Mouse (Mus musculus) liver, embryonic 13.5 days (tissue): ENCODE measurements around the gene Ccpg1os. TPM values are rescaled to one million over a fixed set of nuclear protein-coding genes. Genes with fewer than 3 reads are reported as not detected.

Experiments
- ATAC-seq: fragments of 200-750 bp; cut with Nextera tagmentation; 2 replicates; pipeline ENCODE4 v1.8.0; 2017; ENCODE audit warnings: low read depth, mild to moderate bottlenecking, moderate number of reproducible peaks, moderate library complexity
- DNase-seq: peaks from one replicate; pipeline ENCODE4 v3.0.0; 2022
- H3K27ac ChIP-seq: fragments of 300-500 bp; sonication (generic); 2 replicates; pipeline ENCODE4 v1.5.1; 2015; ENCODE audit warnings: moderate library complexity, mild to moderate bottlenecking, inconsistent platforms
- H3K27me3 ChIP-seq: fragments of 300-500 bp; sonication (generic); 2 replicates; pipeline ENCODE4 v1.6.1; 2015; ENCODE audit warnings: mild to moderate bottlenecking, inconsistent platforms
- H3K36me3 ChIP-seq: fragments of 300-500 bp; sonication (generic); 2 replicates; pipeline ENCODE4 v1.6.1; 2015; ENCODE audit warnings: mild to moderate bottlenecking, inconsistent platforms
- H3K4me1 ChIP-seq: fragments of 300-500 bp; sonication (generic); replicated peaks from 2 replicates; pipeline ENCODE4 v1.6.1; 2015; ENCODE audit warnings: inconsistent platforms
- H3K4me2 ChIP-seq: fragments of 300-500 bp; sonication (generic); 2 replicates; pipeline ENCODE4 v1.6.1; 2015; ENCODE audit warnings: inconsistent platforms, mild to moderate bottlenecking, moderate library complexity
- H3K4me3 ChIP-seq: fragments of 300-500 bp; sonication (generic); replicated peaks from 2 replicates; pipeline ENCODE4 v1.5.1; 2015; ENCODE audit warnings: mild to moderate bottlenecking, inconsistent platforms
- H3K9ac ChIP-seq: fragments of 300-500 bp; sonication (generic); 2 replicates; pipeline ENCODE4 v1.6.1; 2015; ENCODE audit warnings: mild to moderate bottlenecking, inconsistent platforms
- H3K9me3 ChIP-seq: fragments of 300-500 bp; sonication (generic); replicated peaks from 2 replicates; pipeline ENCODE4 v1.6.1; 2016; ENCODE audit warnings: inconsistent platforms
- WGBS: fragments of 180-500 bp; shearing (Covaris S2); methylation state at CpG from one replicate; pipeline ENCODE4 v1.1.7; 2015; ENCODE audit not compliant: insufficient replicate concordance; 5-methylcytosine and 5-hydroxymethylcytosine counted together
- polyA plus RNA-seq: library from polyadenylated mRNA; unstranded; fragments of >200 nt; fragmentation: Nextera tagmentation; extraction: Ambion mirVana; gene quantifications from 2 replicates; pipeline ENCODE4 v1.2.1, GENCODE M21; 2015

Ccpg1os gene
- polyA plus RNA-seq, 1 experiment from 2014 or later: 2.7 TPM

DNA sequence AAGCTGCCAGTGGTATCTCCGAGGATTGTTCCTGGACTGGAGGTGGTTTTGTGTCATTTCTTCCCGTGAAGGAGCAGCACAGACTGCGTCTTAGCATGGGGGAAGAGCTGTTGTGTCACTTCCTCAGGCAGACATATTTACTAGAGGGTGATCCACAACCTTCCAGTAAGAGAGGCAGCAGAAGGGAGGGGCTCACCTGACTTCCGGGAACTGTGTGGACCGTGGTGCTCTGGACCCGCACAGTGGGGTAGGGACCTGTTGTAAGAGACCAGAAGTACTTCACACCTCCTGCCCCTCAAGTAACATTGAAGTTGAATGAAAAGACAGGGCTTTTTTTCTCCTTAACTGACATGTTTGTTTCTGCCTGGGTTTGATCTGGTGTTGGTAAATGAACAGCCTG is 19.9 kb upstream of the Ccpg1os start:
- 73% methylated on average over 6 of the region's 6 CpGs for WGBS
- no peak overlapping the region for H3K4me2 ChIP-seq
- no peak for DNase-seq

DNA sequence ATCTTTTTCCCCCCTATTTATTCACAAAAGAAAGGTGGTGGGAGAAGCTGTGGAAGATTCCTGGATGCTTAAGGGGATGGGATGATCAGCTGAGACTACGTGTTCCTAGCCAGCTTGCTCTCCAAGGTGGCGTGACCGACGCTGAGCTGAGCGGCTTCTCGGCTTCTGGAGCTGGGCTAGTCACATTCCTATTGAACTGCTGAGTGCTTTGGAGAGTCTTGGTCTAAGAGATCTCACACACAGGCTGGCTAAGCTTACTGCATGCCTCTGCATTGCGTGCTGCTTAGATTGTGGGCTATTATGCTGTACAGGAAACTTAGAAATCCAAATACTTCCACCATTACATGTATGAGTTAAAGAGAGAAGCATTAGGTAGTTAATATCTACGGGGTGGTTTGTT is 18.9 kb upstream of the Ccpg1os start:
- 85% methylated on average over 8 of the region's 8 CpGs for WGBS
- no peak overlapping the region for H3K27ac ChIP-seq
- H3K27me3 ChIP-seq: no peaks in the 10 kb centered on the region
- H3K4me3 ChIP-seq: no peak overlapping the region
- DNase-seq (no peak), ATAC-seq (no peak)
- H3K9ac ChIP-seq: no peak overlapping the region
- no peaks in the 10 kb centered on the region for H3K9me3 ChIP-seq
- H3K4me2 ChIP-seq: no peak overlapping the region
- peaks cover 3% of the 10 kb centered on the region; the same call in 1 of the 2 replicates for H3K36me3 ChIP-seq
- 0 out of 2 replicates have a peak, but pooled peaks cover 2% of the 10 kb centered on the region for H3K4me1 ChIP-seq

More for the DNA sequence above, 19.9 kb upstream of the Ccpg1os start:
- Histone ChIP-seq H3K36me3 (peaks cover 3% of the 10 kb centered on the region; the same call in 1 of the 2 replicates), H3K4me1 (0 out of 2 replicates have a peak, but pooled peaks cover 2% of the 10 kb centered on the region), H3K27me3 (no peaks in the 10 kb centered on the region), H3K9ac (no peak overlapping the region), H3K4me3 (no peak overlapping the region), H3K9me3 (no peaks in the 10 kb centered on the region), H3K27ac (no peak overlapping the region)
- ATAC-seq: no peak

DNA sequence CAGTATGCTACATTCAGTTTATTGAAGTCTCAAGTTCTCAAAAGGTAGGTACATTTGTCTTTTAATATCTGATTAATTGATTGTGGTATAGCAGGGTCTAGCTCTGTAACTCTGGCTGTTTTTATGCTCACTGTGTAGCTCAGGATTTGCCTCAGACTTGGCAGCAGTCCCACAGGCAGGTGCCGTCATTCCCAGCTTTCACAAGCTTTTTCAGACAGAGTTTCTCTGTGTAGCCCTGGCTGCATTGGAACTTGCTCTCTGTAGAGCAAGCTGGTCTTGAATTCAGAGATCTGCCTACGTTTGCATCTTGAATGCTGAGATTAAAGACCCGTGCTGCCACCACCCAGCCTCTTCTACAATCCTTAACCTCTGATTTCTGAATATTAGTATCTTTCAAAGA is 17.0 kb upstream of the Ccpg1os start:
- no peak overlapping the region for H3K4me2 ChIP-seq
- DNase-seq (no peak), ATAC-seq (no peak)
- no peak overlapping the region for H3K27ac ChIP-seq
- no peaks in the 10 kb centered on the region for H3K27me3 ChIP-seq
- H3K4me1 ChIP-seq: 0 out of 2 replicates have a peak, but pooled peaks cover 2% of the 10 kb centered on the region
- H3K9ac ChIP-seq: no peak overlapping the region
- peaks cover 3% of the 10 kb centered on the region; the same call in 1 of the 2 replicates for H3K36me3 ChIP-seq
- H3K9me3 ChIP-seq: no peaks in the 10 kb centered on the region
- 63% methylated on average over 3 of the region's 3 CpGs for WGBS
- no peak overlapping the region for H3K4me3 ChIP-seq

DNA sequence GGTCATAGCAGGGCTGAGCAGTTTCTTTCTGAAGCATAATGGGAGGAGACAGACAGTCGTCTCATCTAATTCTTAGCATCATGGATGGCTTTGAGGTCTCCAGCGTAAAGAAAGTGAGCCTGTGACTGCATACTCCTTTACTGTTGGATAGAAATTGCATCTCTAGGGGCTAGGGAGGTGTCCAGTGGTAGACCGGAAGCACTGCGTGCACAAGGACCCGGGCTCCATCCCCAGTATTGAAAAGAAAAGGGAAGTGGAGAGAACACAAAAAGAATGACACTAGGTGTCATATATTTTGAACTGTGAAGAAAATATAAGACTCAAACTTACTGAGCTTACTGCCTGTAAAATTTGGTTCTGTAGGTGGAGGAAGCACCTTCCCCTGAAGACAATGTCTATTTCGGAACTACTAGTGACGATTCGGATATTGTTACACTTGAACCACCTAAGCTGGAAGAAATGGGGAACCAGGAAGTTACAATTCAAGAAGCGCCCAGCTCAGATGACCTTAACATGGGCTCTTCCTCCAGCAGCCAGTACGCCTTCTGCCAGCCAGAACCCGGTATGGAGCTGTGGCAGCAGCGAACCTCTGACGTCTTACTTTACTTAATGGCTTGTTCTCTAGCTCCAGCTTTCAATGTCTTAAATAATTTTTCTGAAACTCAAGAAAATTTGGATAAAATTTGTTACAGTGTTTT is 16.3 kb upstream of the Ccpg1os start:
- no peaks in the 10 kb centered on the region for H3K27me3 ChIP-seq
- 64% methylated on average over 13 of the region's 13 CpGs for WGBS
- no peak overlapping the region for H3K27ac ChIP-seq
- no peak overlapping the region for H3K9ac ChIP-seq
- H3K4me1 ChIP-seq: 0 out of 2 replicates have a peak, but pooled peaks cover 2% of the 10 kb centered on the region
- no peak overlapping the region for H3K4me3 ChIP-seq
- no peaks in the 10 kb centered on the region for H3K9me3 ChIP-seq
- DNase-seq (no peak), ATAC-seq (no peak)
- no peak overlapping the region for H3K4me2 ChIP-seq
- H3K36me3 ChIP-seq: peaks cover 3% of the 10 kb centered on the region; the same call in 1 of the 2 replicates

DNA sequence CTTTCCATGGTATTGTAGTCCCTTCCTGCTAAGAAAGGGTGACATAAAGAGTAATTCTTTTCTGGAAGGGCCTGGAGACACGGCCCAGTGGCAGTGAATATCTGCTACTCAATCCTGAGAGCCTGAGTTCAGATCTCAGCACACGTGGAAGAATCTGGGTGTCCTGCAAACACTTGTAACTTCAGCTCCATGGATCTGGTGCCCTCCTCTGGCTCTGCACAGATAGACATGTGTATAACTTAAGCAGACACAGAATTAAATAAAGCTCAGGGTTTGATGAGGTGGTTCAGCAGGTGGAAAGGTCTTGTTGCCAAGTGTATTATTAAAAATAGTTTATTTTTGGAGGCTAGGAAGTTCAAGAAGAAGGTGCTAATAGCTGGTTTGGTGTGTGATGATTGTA is 15.3 kb upstream of the Ccpg1os start:
- Histone ChIP-seq H3K9ac (no peak overlapping the region), H3K27me3 (no peaks in the 10 kb centered on the region), H3K4me1 (0 out of 2 replicates have a peak, but pooled peaks cover 2% of the 10 kb centered on the region), H3K36me3 (no peaks in the 10 kb centered on the region), H3K4me3 (no peak overlapping the region), H3K9me3 (no peaks in the 10 kb centered on the region), H3K27ac (no peak overlapping the region), H3K4me2 (no peak overlapping the region)
- DNase-seq (no peak), ATAC-seq (no peak)
- 47% methylated on average over 2 of the region's 2 CpGs for WGBS

DNA sequence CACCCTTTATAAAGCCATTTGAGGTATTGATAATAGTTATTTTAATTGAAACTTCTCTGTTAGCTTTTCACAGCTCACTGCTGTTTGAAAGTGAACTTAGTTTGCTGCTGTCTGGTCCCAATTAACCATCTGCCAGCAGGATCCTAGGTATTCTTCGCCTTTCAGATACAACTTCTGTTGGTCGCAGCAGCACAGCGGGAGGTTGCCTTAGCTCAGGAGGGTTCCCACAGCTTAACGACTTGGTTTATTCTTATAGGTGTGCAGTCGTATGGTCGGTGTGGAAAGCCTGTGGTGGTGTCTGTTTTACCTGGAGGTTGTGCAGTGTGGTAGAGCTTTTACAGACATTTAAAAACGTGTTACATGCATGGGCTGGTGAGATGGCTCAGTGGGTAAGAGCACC is 11.6 kb upstream of the Ccpg1os start:
- no peak for DNase-seq
- WGBS: 71% methylated on average over 7 of the region's 7 CpGs

DNA sequence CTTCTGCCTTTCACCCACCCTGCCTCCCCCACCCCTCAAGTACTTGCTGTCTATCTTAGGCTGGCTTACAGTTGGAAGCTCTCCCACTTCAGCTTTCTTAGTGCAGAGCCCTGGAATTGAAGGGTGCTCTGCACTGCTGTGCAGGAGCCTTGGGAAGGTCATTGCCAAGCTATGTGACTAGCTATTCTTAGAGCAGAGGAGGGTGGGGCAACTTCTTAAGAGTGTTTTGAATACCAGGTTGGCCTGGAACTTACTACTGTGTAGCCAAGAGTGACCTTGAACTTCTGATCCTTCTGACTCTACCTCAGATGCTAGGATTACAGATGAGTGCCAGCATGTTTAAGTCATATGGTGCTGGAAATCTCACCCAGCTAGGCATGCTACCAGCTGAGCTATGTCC is 11.0 kb upstream of the Ccpg1os start:
- no peak for ATAC-seq
- H3K27me3 ChIP-seq: no peaks in the 10 kb centered on the region
- no peaks in the 10 kb centered on the region for H3K9me3 ChIP-seq
- H3K27ac ChIP-seq: no peak overlapping the region
- H3K36me3 ChIP-seq: no peaks in the 10 kb centered on the region
- no peaks in the 10 kb centered on the region for H3K4me1 ChIP-seq
- no peak for DNase-seq
- no peak overlapping the region for H3K4me2 ChIP-seq
- no peak overlapping the region for H3K4me3 ChIP-seq
- no peak overlapping the region for H3K9ac ChIP-seq

More for the DNA sequence above, 11.6 kb upstream of the Ccpg1os start:
- no peak for ATAC-seq
- Histone ChIP-seq H3K27ac (no peak overlapping the region), H3K4me3 (no peak overlapping the region), H3K9ac (no peak overlapping the region), H3K9me3 (no peaks in the 10 kb centered on the region), H3K4me2 (no peak overlapping the region), H3K4me1 (no peaks in the 10 kb centered on the region), H3K36me3 (no peaks in the 10 kb centered on the region), H3K27me3 (no peaks in the 10 kb centered on the region)

DNA sequence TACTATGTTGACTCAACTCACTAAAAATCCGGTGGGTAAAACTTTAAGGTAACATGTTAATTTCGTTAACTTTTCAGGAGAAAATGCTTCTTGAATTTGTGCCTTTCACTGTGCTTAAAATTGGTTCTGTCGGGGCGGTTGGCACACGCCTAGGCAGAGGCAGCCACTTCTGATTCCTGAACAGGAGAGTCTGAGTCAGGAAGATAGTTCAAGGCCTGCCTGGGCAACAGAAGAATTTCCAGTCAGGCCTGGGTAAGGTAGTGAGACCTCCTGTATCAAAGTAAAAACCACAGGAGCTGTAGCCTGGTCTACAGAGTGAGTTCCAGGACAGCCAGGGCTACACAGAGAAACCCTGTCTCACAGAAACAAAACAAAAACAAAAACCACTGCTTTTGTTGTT is 7.4 kb upstream of the Ccpg1os start:
- H3K27ac ChIP-seq: no peak overlapping the region
- H3K4me1 ChIP-seq: peaks cover 9% of the 10 kb centered on the region; the same call in 1 of the 2 replicates
- DNase-seq: no peak
- H3K4me2 ChIP-seq: no peak overlapping the region
- no peak overlapping the region for H3K9ac ChIP-seq
- WGBS: 75% methylated on average over 5 of the region's 5 CpGs
- no peaks in the 10 kb centered on the region for H3K9me3 ChIP-seq
- H3K4me3 ChIP-seq: no peak overlapping the region
- H3K36me3 ChIP-seq: no peaks in the 10 kb centered on the region
- H3K27me3 ChIP-seq: no peaks in the 10 kb centered on the region
- no peak for ATAC-seq

DNA sequence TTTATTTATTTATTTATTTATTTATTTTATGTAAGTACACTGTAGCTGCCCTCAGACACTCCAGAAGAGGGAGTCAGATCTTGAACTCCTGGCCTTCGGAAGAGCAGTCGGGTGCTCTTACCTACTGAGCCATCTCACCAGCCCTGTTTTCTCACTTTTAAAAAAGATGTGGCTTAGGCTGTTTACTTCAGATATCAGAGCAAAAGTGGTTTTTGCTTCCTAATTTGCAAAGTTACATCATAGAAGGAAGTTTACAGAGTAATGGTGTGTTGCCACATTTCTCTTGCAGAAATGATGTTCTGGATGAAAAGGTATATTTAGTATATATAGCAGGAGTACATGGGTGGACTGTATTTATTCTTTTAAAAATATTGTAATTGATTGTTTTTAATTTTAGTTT is 6.2 kb upstream of the Ccpg1os start:
- H3K9me3 ChIP-seq: no peaks in the 10 kb centered on the region
- no peaks in the 10 kb centered on the region for H3K27me3 ChIP-seq
- DNase-seq (no peak), ATAC-seq (no peak)
- H3K4me2 ChIP-seq: no peak overlapping the region
- no peak overlapping the region for H3K9ac ChIP-seq
- no peak overlapping the region for H3K27ac ChIP-seq
- peaks cover 13% of the 10 kb centered on the region for H3K4me1 ChIP-seq
- 74% methylated on average over 2 of the region's 2 CpGs for WGBS
- no peak overlapping the region for H3K4me3 ChIP-seq
- H3K36me3 ChIP-seq: no peaks in the 10 kb centered on the region

DNA sequence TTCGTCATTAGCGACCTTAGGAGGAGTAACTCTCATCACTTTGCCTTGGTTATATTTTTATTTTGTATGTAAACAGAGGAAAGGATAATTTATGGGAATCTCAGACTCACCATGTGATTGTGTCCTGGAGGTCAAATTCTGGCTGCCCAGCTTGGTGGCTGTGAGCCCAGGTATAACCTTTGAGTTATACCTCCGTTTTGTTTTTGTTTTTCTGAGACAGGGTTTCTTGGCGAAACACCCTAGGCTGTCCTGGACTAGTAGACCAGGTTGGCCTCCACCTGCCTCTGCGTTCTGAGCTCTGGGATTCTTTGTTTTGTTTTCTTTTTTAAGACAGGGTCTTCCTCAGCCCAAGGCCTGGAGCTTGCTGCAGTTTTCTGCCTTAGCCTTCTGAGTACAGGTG is 3.5 kb upstream of the Ccpg1os start:
- Histone ChIP-seq H3K4me1 (peaks cover 26% of the 10 kb centered on the region), H3K9ac (no peak overlapping the region), H3K36me3 (no peaks in the 10 kb centered on the region), H3K4me2 (no peak overlapping the region), H3K27ac (no peak overlapping the region), H3K27me3 (no peaks in the 10 kb centered on the region), H3K9me3 (no peaks in the 10 kb centered on the region), H3K4me3 (no peak overlapping the region)
- WGBS: 77% methylated on average over 5 of the region's 5 CpGs
- ATAC-seq (no peak), DNase-seq (no peak)

DNA sequence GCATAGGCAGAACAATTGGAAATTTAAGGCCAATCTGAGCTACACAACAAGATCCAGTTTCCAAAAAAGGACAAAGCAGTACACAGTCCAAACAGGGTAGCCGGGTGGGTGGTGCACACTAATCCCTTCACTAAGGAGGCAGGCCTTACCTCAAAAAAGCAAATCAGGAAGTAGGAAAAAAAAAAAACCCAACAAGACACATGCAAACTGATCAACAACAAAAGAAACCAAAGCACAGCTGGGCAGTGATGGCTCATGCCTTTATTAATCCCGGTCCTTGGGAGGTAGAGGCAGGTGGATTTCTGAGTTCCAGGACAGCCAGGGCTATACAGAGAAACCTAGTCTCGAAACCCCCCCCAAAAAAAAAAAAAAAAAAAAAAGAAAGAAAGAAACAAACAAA is 2.5 kb upstream of the Ccpg1os start:
- 47% methylated on average over 3 of the region's 3 CpGs for WGBS
- Histone ChIP-seq H3K9me3 (no peaks in the 10 kb centered on the region), H3K27ac (no peak overlapping the region), H3K4me1 (peaks cover 26% of the 10 kb centered on the region), H3K36me3 (no peaks in the 10 kb centered on the region), H3K9ac (no peak overlapping the region), H3K4me2 (no peak overlapping the region), H3K27me3 (no peaks in the 10 kb centered on the region), H3K4me3 (no peak overlapping the region)
- DNase-seq (no peak), ATAC-seq (no peak)

DNA sequence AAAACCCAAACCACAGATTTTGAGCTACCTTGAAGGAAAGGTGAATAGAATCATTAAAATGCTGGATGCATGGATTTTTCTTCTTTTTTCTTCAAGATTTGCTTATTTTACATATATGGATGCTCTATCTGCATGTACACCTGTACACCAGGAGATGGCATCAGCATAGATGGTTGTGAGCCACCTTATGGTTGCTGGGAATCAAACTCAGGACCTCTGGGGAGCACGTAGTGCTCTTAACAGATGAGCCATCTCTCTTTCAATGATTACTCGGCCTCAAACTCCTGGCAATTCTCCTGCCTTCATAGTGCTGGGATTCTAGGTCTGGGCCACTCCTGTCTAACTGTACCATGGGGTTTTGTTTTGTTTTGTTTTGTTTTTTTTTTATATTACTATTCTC is 2.1 kb downstream of the Ccpg1os start:
- H3K36me3 ChIP-seq: no peaks in the 10 kb centered on the region
- peaks cover 17% of the 10 kb centered on the region for H3K4me1 ChIP-seq
- no peak for ATAC-seq
- H3K4me3 ChIP-seq: no peak overlapping the region
- H3K9ac ChIP-seq: no peak overlapping the region
- H3K27ac ChIP-seq: no peak overlapping the region
- H3K9me3 ChIP-seq: no peaks in the 10 kb centered on the region
- H3K4me2 ChIP-seq: no peak overlapping the region
- DNase-seq: no peak
- 40% methylated on average over 2 of the region's 2 CpGs for WGBS
- no peaks in the 10 kb centered on the region for H3K27me3 ChIP-seq
